Mouse (Mus musculus) neural tube, embryonic 12.5 days (tissue): ENCODE results near the gene Frmd5. TPM values are rescaled to one million over a fixed set of nuclear protein-coding genes. Genes with fewer than 3 reads are reported as not detected.

Experiments used
- ATAC-seq: fragments of 200-750 bp; cut with Nextera tagmentation; 2 replicates; pipeline ENCODE4 v1.8.0; 2017; ENCODE audit warnings: low read depth, mild to moderate bottlenecking, moderate TSS enrichment, moderate library complexity; ENCODE audit not compliant: low FRiP score
- H3K27ac ChIP-seq: fragments of 300-500 bp; sonication (generic); 2 replicates; pipeline ENCODE4 v1.5.1; 2016
- H3K27me3 ChIP-seq: fragments of 300-500 bp; sonication (generic); replicated peaks from 2 replicates; pipeline ENCODE4 v1.6.1; 2016; ENCODE audit warnings: mild to moderate bottlenecking
- H3K36me3 ChIP-seq: fragments of 300-500 bp; sonication (generic); 2 replicates; pipeline ENCODE4 v1.6.1; 2016; ENCODE audit warnings: mild to moderate bottlenecking
- H3K4me1 ChIP-seq: fragments of 300-500 bp; sonication (generic); 2 replicates; pipeline ENCODE4 v1.6.1; 2016
- H3K4me2 ChIP-seq: fragments of 300-500 bp; sonication (generic); replicated peaks from 2 replicates; pipeline ENCODE4 v1.6.1; 2016; ENCODE audit warnings: mild to moderate bottlenecking
- H3K4me3 ChIP-seq: fragments of 300-500 bp; sonication (generic); 2 replicates; pipeline ENCODE4 v1.5.1; 2016
- H3K9ac ChIP-seq: fragments of 300-500 bp; sonication (generic); 2 replicates; pipeline ENCODE4 v1.6.1; 2016; ENCODE audit warnings: mild to moderate bottlenecking
- H3K9me3 ChIP-seq: fragments of 300-500 bp; sonication (generic); 2 replicates; pipeline ENCODE4 v1.6.1; 2016; ENCODE audit warnings: mild to moderate bottlenecking
- WGBS: fragments of 180-500 bp; shearing (Covaris S2); methylation state at CpG from one replicate; pipeline ENCODE4 v1.1.7; 2016; 5-methylcytosine and 5-hydroxymethylcytosine counted together
- polyA plus RNA-seq: library from polyadenylated mRNA; unstranded; fragments of >200 nt; fragmentation: Nextera tagmentation; extraction: Ambion mirVana; gene quantifications from 2 replicates; pipeline ENCODE4 v1.2.1, GENCODE M21; 2016

Gene Frmd5
- polyA plus RNA-seq, 1 experiment from 2014 or later, result 29.7 TPM

GRCm38 (mm10) chr2:121602397-121602796, 204.5 kb downstream of the Frmd5 start:
- 44% methylated on average over 4 of the region's 4 CpGs for WGBS
- H3K4me3 ChIP-seq, result no peak overlapping the region
- H3K36me3 ChIP-seq, result no peaks in the 10 kb centered on the region
- ATAC-seq, result no peak
- H3K9me3 ChIP-seq, result no peaks in the 10 kb centered on the region
- no peak overlapping the region for H3K9ac ChIP-seq
- H3K27ac ChIP-seq, result no peak overlapping the region
- H3K4me1 ChIP-seq, result no peaks in the 10 kb centered on the region
- no peak overlapping the region for H3K4me2 ChIP-seq
- no peaks in the 10 kb centered on the region for H3K27me3 ChIP-seq

- Histone ChIP-seq H3K27me3 (0 out of 2 replicates have a peak, but pooled peaks cover 3% of the 10 kb centered on the region), H3K9me3 (no peaks in the 10 kb centered on the region), H3K27ac (no peak overlapping the region), H3K9ac (no peak overlapping the region), H3K4me3 (no peak overlapping the region), H3K36me3 (no peaks in the 10 kb centered on the region), H3K4me2 (no peak overlapping the region), H3K4me1 (no peaks in the 10 kb centered on the region)
- 74% methylated on average over 7 of the region's 7 CpGs for WGBS
- no peak for ATAC-seq
Observed at GRCm38 (mm10) chr2:121601543-121601942, 205.3 kb downstream of the Frmd5 start.

- no peaks in the 10 kb centered on the region for H3K9me3 ChIP-seq
- 85% methylated on average over 8 of the region's 8 CpGs for WGBS
- ATAC-seq, result no peak
- no peak overlapping the region for H3K4me3 ChIP-seq
- no peak overlapping the region for H3K27ac ChIP-seq
- no peak overlapping the region for H3K9ac ChIP-seq
- peaks cover 2% of the 10 kb centered on the region for H3K4me1 ChIP-seq
- H3K27me3 ChIP-seq, result 0 out of 2 replicates have a peak, but pooled peaks cover 3% of the 10 kb centered on the region
- no peak overlapping the region for H3K4me2 ChIP-seq
- H3K36me3 ChIP-seq, result no peaks in the 10 kb centered on the region
Observed at GRCm38 (mm10) chr2:121600736-121601135, 206.2 kb downstream of the Frmd5 start.

GRCm38 (mm10) chr2:121598249-121598648, 208.6 kb downstream of the Frmd5 start:
- Histone ChIP-seq H3K4me3 (no peak overlapping the region), H3K27ac (no peak overlapping the region), H3K4me1 (peaks cover 15% of the 10 kb centered on the region), H3K4me2 (no peak overlapping the region), H3K27me3 (0 out of 2 replicates have a peak, but pooled peaks cover 3% of the 10 kb centered on the region), H3K36me3 (no peaks in the 10 kb centered on the region), H3K9ac (no peak overlapping the region), H3K9me3 (no peaks in the 10 kb centered on the region)
- WGBS, result 56% methylated on average over 7 of the region's 7 CpGs
- ATAC-seq, result no peak

GRCm38 (mm10) chr2:121596621-121597020, 210.3 kb downstream of the Frmd5 start:
- WGBS, result 89% methylated on average over 2 of the region's 2 CpGs
- H3K4me3 ChIP-seq, result no peak overlapping the region
- no peak for ATAC-seq

GRCm38 (mm10) chr2:121594660-121595291, 212.1 kb downstream of the Frmd5 start:
- H3K4me1 ChIP-seq, result peaks cover 15% of the 10 kb centered on the region
- no peaks in the 10 kb centered on the region for H3K36me3 ChIP-seq
- H3K4me3 ChIP-seq, result no peak overlapping the region
- WGBS, result 48% methylated on average over 8 of the region's 8 CpGs
- no peaks in the 10 kb centered on the region for H3K9me3 ChIP-seq
- no peak for ATAC-seq
- no peak overlapping the region for H3K9ac ChIP-seq
- H3K4me2 ChIP-seq, result no peak overlapping the region
- 0 out of 2 replicates have a peak, but pooled peaks cover 3% of the 10 kb centered on the region for H3K27me3 ChIP-seq
- no peak overlapping the region for H3K27ac ChIP-seq

More at GRCm38 (mm10) chr2:121596621-121597020, 210.3 kb downstream of the Frmd5 start:
- no peaks in the 10 kb centered on the region for H3K9me3 ChIP-seq
- H3K27ac ChIP-seq, result no peak overlapping the region
- H3K27me3 ChIP-seq, result 0 out of 2 replicates have a peak, but pooled peaks cover 3% of the 10 kb centered on the region
- H3K4me2 ChIP-seq, result no peak overlapping the region
- no peaks in the 10 kb centered on the region for H3K36me3 ChIP-seq
- H3K4me1 ChIP-seq, result peaks cover 15% of the 10 kb centered on the region
- H3K9ac ChIP-seq, result no peak overlapping the region

- no peak overlapping the region for H3K4me2 ChIP-seq
- no peaks in the 10 kb centered on the region for H3K9me3 ChIP-seq
- H3K4me3 ChIP-seq, result no peak overlapping the region
- peaks cover 15% of the 10 kb centered on the region for H3K4me1 ChIP-seq
- 66% methylated on average over 3 of the region's 3 CpGs for whole genome bisulfite sequencing
- H3K36me3 ChIP-seq, result no peaks in the 10 kb centered on the region
- H3K27me3 ChIP-seq, result 0 out of 2 replicates have a peak, but pooled peaks cover 3% of the 10 kb centered on the region
- no peak overlapping the region for H3K9ac ChIP-seq
- no peak overlapping the region for H3K27ac ChIP-seq
- no peak for ATAC-seq
Observed at GRCm38 (mm10) chr2:121594131-121594530, 212.8 kb downstream of the Frmd5 start.

GRCm38 (mm10) chr2:121588309-121588694, 218.6 kb downstream of the Frmd5 start:
- 0 out of 2 replicates have a peak overlapping the region, but pooled peaks have one; percentile 10 for H3K4me2 ChIP-seq
- no peak for ATAC-seq
- no peak overlapping the region for H3K4me3 ChIP-seq
- 48% methylated on average over 4 of the region's 4 CpGs for WGBS
- no peak overlapping the region; the same call in 1 of the 2 replicates for H3K27ac ChIP-seq
- no peaks in the 10 kb centered on the region for H3K36me3 ChIP-seq
- H3K27me3 ChIP-seq, result no peaks in the 10 kb centered on the region
- peaks cover 18% of the 10 kb centered on the region for H3K4me1 ChIP-seq
- H3K9ac ChIP-seq, result no peak overlapping the region
- no peaks in the 10 kb centered on the region for H3K9me3 ChIP-seq

GRCm38 (mm10) chr2:121587523-121588308, 219.2 kb downstream of the Frmd5 start:
- Histone ChIP-seq H3K4me3 (no peak overlapping the region), H3K4me1 (peaks cover 18% of the 10 kb centered on the region), H3K36me3 (no peaks in the 10 kb centered on the region), H3K9ac (no peak overlapping the region), H3K27ac (no peak overlapping the region), H3K4me2 (0 out of 2 replicates have a peak overlapping the region, but pooled peaks have one; percentile 10), H3K9me3 (no peaks in the 10 kb centered on the region), H3K27me3 (no peaks in the 10 kb centered on the region)
- ATAC-seq, result no peak
- WGBS, result 35% methylated on average over 12 of the region's 12 CpGs

GRCm38 (mm10) chr2:121584705-121585104, 222.2 kb downstream of the Frmd5 start:
- Histone ChIP-seq H3K36me3 (no peaks in the 10 kb centered on the region), H3K27ac (no peak overlapping the region)
- 71% methylated on average over 5 of the region's 5 CpGs for WGBS

GRCm38 (mm10) chr2:121583468-121584116, 223.3 kb downstream of the Frmd5 start:
- peak; percentile 58; the same call in 1 of the 2 replicates for ATAC-seq
- no peak overlapping the region for H3K27ac ChIP-seq

More at GRCm38 (mm10) chr2:121584705-121585104, 222.2 kb downstream of the Frmd5 start:
- no peak overlapping the region for H3K9ac ChIP-seq
- no peak overlapping the region for H3K4me3 ChIP-seq
- H3K9me3 ChIP-seq, result no peaks in the 10 kb centered on the region
- no peaks in the 10 kb centered on the region for H3K27me3 ChIP-seq
- H3K4me1 ChIP-seq, result peaks cover 18% of the 10 kb centered on the region
- no peak for ATAC-seq
- H3K4me2 ChIP-seq, result no peak overlapping the region

GRCm38 (mm10) chr2:121582809-121583376, 224.0 kb downstream of the Frmd5 start:
- no peak overlapping the region for H3K27ac ChIP-seq
- H3K9me3 ChIP-seq, result no peaks in the 10 kb centered on the region
- no peak overlapping the region for H3K4me2 ChIP-seq
- no peaks in the 10 kb centered on the region for H3K36me3 ChIP-seq
- ATAC-seq, result no peak
- no peaks in the 10 kb centered on the region for H3K27me3 ChIP-seq
- peaks cover 8% of the 10 kb centered on the region for H3K4me1 ChIP-seq
- no peak overlapping the region for H3K9ac ChIP-seq
- WGBS, result 86% methylated on average over 13 of the region's 13 CpGs
- H3K4me3 ChIP-seq, result no peak overlapping the region

More at GRCm38 (mm10) chr2:121583468-121584116, 223.3 kb downstream of the Frmd5 start:
- Histone ChIP-seq H3K27me3 (no peaks in the 10 kb centered on the region), H3K4me1 (peaks cover 15% of the 10 kb centered on the region), H3K4me2 (no peak overlapping the region), H3K36me3 (no peaks in the 10 kb centered on the region), H3K9me3 (no peaks in the 10 kb centered on the region), H3K4me3 (no peak overlapping the region), H3K9ac (no peak overlapping the region)
- 63% methylated on average over 13 of the region's 13 CpGs for WGBS
